Mouse (Mus musculus): ENCODE data around the gene Gm10273.
"Not testable (repeated sequence)": the region's sequence is repeated elsewhere in the genome, so short reads cannot be mapped to it uniquely, and the experiment has no call there.

The Gm10273 gene

DNA sequence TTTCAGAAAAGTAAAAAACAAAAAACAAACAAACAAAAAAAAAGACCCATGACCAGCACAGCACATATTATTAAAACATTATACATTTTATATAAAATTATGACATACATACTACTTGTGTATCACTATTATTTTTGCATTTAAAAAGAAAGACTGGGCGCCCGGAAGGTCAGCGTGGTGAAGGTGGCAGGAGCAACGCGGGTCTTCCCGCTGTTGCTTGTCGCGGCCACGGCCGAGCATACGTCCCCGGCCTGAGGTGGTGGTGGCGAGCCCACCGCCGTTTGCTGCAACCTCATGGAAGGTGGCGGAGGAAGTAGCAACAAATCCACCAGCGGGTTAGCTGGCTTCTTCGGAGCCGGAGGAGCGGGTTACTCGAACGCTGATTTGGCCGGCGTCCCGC lies at the start of gene Gm10273:
Gene Gm10273 (plus strand): TSS at position 172 of the 400 bp plus-strand sequence.
- DNase-seq (ENCODE audit: low spot score), result not testable (repeated sequence)

DNA sequence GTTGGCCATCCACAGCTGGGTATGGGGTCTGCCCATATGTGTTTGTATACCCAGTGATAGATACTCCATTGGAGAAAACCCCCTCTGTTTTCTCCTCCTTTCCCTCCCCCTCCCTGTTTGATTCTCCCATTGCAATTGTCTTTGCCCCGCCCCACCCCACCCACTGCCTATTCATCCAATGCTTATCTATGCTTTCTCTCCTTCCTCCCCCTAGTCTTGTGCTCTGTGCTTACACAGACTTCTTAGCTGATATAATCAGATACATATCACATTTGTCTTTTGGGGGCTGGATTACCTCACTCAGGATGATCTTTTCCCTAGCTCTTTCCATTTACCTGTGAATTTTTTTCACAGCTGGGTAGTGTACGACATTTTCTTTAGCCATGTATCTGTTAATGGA lies 48.9 kb upstream of the Gm10273 start:
- DNase-seq (ENCODE audit: low spot score), result no peak

DNA sequence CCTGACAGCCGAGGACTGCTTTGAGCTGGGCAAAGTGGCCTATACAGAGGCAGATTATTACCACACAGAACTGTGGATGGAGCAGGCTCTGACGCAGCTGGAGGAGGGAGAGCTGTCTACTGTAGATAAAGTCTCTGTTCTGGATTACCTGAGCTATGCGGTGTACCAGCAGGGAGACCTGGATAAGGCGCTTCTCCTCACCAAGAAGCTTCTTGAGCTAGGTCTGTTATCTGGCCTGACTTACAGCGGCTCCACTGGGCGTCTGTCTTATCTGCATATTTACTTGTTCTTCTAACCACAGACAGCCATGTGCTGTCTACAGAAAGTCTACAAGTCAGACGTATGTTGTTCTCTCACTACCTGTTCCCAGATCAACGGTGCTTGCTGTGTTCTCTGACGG lies 47.2 kb upstream of the Gm10273 start:
- no peak for DNase-seq (ENCODE audit: low spot score)

DNA sequence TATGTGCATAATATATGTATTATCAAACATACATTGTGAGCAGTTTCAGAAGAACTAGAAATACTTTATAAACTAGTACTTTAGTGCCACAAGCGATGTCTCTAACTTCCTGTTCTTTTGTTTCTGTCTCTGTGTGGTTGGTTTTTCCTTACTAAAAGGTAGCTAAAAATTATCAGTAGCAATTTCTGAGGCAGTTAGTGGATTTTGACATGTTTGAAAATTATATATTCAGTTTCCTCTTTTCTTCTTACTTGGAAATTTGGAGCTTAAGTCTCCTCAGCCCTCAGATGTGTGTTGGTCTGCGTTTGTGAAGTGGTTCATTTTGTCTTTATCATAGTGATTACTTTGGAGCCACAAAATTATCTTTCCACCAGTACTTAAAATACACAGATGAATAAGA lies 45.9 kb upstream of the Gm10273 start:
- no peak for DNase-seq (ENCODE audit: low spot score)

DNA sequence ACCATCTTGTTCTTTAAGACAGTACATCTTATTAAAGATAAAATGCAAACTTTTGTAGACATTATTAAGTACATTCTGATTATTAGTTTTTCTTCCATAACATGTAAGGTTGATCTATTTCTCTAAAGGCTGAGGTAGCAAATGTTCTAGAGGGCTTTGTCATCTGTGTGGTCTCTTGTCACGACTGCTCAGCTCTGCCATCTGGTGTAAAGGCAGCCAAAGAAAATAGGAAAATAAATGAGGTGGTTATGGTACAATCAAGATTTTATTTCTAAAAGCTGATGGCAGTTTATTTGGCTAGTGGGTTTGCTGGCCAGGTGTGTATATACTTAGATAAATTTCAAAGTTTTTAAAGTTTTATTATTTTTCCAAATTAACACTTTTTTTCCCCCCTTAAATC lies 42.4 kb upstream of the Gm10273 start:
- no peak for DNase-seq (ENCODE audit: low spot score)

DNA sequence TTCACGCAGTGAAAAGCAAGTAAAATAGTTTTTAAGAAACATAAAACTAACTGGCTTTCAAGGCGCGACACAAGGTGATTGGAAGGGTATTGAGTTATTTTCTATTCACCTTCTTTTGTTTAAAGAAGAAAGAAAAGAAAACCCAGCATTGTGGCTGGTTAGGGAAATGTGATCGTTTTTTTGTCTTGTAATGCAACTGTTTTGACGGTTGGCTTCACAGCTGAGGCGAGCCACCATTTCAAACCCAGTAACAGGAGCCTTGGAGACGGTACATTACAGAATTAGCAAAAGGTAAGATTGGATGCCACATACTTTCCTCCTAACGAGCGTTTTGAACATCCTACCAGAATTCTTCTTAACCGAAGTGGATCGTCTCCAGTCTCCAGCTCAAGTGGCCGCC lies 41.3 kb upstream of the Gm10273 start:
- no peak for DNase-seq (ENCODE audit: low spot score)

DNA sequence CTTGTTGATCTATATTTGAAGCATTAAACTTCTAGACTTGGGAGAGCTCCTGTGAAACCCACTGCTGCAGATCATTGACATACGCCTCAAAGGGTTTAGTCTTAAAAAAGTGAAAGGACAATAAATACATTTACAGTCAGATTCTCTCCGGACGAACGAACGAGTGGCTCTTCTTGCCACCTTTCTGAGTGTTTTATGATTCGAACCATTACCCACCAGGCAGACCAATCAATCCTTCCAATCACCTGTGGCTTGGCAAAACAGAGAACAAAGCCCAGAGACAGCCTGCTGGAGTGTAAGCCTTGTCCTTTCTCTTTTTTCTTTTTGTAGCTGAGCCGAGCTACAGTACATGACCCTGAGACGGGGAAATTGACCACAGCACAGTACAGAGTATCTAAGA lies 40.4 kb upstream of the Gm10273 start:
- no peak for DNase-seq (ENCODE audit: low spot score)

DNA sequence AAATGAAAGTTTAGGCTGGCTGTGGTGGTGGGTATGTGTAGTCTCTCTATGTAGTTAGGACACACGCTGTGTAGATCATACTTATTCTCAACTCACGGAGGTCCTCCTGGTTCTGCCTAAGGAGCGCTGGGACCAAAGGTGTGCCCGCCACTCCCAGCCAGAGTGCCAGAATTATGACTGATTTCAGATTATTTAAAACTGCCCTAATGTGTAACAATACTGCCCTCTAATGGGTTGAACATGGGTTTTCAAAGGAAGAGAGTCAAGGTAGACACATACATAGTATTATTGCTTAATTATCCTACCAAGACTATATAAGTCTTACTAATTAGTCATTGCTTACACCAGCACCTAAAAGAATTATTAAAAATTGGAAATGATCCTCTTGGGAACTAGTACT lies 36.7 kb upstream of the Gm10273 start:
- DNase-seq (ENCODE audit: low spot score), result no peak

DNA sequence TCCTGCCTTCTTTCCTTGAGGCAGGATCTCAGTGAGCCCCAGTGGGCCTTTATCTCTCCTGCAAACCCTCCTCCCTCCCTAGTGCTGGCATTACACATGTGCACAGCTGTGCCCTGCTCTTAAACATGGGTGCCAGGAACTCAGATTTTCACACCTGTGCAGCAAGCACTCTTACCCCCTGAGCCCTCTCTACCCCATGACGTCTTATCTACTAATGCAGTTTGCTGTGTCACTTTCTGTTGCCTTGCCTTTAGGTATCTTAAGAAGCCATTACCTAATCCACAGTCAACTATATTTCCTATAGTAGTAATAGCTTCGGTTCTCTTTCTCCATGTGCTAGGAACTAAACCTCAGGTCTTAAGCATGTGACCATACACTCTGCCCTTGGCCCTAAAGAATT lies 32.2 kb upstream of the Gm10273 start:
- no peak for DNase-seq (ENCODE audit: low spot score)

DNA sequence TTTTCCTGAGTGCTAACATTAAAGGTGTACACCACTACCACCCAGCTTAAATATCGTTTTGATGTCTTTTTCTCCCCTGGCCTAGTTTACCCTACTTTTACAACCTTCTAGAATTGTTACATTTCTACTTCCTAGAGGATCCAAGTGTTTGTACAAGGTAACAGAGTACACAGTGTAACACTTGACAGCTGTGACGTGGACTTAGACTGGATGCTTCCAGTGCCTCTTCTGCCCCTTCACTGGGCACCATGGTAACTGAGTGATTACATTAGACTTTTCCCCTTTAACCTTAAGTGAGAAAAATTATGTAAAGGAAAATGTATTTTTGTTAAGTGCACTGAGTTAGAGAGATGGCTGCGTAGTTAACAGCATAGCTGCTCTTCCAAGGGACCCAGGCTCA lies 30.9 kb upstream of the Gm10273 start:
- no peak for DNase-seq (ENCODE audit: low spot score)

DNA sequence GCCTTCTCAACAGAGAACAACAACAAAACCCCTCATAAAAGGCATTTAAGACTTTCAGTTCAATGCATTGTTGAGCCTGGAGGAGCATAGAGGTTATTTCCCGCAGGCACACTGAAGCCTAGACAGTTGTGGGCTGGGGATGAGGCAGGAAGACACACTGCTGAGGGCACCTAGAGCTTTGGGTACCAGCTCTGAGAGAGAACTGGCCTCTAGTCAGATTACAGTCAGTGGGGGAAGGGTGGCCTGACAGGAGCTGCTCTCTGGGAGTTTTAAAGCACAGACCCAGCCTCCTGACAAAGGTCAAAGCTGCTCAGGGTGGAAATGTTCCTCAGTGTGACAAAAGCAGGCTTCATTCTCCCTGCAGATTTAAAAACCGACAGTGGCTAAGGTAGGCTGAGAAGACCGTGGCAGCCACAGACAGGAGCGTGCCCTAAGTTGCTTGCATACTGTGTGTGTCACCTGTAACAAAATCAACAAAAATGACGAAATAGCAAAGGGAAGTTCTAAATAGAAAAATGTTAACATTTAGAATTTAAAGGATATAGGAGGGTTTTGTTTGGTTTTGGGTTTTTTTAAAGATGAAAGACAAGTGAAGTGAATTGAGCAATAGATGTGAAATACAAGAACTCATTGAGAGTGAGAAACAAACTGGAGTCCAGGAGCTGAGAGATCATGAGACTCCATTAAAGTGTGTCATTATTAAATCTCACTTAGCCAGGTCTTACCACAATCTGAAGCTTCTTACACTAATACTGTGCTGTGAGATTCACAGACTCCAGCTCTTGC lies 29.4 kb upstream of the Gm10273 start:
- DNase-seq (ENCODE audit: low spot score), result no peak

DNA sequence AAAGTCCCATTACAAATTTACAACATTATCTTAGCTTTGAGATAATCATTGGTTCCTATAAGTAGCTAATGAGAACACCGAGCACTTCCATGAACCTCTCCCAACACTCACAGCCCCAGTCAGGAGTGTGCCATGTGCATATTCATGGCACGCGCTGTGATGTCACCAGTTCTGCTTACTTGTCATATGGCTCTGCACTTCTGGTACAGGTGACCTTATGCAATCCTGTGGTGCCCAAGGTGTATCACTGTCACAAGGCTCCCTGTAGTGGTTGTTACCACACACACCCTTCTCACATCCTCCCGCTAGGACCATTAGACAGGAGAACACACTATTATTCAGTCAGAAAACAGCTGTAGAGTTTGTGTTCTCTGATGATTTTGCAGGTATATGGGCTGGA lies 28.7 kb upstream of the Gm10273 start:
- no peak for DNase-seq (ENCODE audit: low spot score)

DNA sequence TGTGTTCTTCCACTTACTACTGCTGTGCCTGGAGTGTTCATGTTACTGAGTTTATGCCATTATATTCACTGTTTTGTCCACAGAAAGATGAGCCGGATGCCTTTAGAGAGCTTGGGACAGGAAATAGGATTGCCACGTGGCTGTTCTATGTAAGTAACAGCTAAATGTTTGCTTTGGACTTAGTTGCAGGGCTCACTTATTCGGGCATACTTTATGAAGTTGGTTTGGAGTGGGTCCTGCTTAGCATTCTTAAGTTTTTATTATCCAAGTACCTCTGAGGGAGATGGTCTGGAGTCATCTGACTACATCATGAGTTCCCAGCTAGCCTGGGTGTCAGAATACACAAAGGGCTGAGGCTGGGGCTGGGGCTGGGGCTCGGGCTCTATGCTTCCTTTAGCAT lies 28.2 kb upstream of the Gm10273 start:
- no peak for DNase-seq (ENCODE audit: low spot score)

DNA sequence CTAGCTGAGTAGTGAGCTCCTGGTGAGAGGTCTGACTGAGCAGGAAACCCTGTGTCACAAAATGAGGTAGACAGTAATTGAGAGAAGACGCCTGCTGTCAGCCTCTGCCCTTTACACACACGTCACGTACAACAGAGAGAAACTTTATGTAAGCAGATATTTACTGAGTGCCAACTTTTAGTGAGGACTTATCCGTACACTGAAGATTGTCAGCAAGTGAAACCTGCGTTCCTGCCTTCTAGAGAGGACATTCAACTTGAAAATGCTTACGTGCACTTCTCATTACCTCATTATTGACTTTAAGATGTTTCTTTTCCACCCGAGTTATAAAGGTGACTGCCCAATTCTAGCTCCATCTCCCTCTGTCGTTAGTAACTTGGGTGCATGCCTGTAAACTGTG lies 26.7 kb upstream of the Gm10273 start:
- DNase-seq (ENCODE audit: low spot score), result no peak

DNA sequence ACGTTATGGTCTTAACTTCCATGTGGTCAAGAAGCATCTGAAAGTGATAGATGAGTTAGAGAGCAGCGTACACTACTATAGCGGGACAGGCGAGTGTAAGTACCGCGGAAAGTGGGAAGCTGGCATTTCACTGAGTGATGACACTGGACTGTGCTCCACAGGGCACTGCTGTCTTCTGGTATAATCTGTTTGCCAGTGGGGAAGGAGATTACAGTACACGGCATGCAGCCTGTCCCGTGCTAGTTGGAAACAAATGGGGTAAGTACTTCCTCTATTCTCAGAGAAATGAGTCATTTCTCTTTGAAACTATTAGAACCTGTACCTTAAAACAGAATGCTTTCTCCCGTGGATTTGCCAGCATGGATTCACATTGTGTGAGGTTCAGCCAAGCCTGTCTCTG lies 26.0 kb upstream of the Gm10273 start:
- no peak for DNase-seq (ENCODE audit: low spot score)

DNA sequence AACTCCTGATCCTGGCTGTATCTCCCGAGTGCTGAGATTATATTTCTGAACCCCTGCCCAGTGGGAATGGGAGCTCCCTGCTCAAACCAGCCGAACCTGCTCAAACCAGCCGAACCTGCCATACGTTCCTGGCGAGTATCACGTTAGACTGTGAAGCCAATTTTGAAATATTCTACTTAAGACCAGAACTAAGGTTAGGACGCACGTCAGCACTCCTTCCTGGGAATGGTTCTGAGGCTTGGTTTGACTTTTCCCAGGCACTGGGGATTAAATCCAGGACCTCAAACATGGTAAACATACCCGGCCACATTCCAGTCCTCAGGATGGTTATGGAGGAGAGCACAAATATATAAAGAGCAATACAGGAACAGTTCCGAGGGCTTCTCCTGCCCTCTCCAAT lies 17.5 kb upstream of the Gm10273 start:
- DNase-seq (ENCODE audit: low spot score), result no peak

DNA sequence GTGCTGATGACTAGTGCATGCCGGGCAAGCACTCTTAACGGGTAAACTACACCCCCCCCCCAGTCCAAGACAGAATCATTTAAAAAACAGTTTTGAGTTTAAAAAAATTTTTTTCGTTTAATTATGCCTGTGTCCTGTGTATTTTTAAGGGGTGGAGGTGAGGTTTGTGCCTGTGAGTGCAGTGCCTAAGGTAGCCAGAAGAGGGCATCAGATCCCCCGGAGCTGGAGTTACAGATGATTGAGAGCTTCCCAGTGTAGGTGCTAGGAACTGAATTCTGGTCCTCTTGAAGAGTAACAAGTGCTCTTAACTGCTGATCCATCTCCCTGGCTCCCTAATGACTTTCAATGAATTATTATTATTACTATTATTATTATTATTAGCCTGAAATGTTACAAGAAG lies 16.7 kb upstream of the Gm10273 start:
- no peak for DNase-seq (ENCODE audit: low spot score)

DNA sequence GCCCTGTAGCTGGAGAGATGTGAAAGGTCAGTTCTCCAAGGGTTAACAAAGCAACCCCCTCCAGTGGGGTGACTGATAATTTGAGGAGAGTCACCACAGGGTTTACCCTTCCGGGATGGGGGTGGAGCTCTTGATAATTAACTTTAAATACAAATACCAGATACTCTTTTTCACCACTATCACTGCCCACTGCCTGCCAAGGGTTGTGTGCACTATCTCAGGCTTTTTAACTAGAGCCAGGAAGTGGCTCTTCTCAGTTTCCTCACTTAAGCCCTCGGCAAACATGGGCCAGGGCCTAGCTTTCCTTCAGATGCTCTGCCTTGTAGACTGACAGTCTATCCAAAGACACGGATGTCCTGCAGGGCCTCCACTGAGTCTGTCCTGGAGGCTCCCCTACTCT lies 15.5 kb upstream of the Gm10273 start:
- peak; percentile 28 for DNase-seq (ENCODE audit: low spot score)

DNA sequence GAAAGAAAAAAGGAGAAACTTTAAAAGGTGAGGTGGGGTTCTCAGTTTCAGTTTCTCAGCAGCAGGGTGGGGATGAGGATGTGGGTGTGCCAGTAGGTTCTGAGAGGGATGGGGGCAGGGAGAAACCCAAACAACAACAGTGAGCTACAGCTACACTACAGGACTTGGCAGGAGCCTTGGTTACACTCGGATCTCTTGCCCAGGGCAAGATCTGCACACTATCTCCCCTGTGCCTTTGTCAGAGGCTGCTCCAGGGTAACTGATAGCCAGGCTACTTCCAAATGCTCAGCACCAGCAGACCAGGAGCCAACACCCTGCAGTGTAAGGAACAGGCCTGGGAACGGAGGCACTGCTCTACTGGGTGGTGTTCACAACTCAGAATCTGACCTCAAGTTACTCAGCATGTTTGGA lies 15.0 kb upstream of the Gm10273 start:
- DNase-seq (ENCODE audit: low spot score), result peak; percentile 38

DNA sequence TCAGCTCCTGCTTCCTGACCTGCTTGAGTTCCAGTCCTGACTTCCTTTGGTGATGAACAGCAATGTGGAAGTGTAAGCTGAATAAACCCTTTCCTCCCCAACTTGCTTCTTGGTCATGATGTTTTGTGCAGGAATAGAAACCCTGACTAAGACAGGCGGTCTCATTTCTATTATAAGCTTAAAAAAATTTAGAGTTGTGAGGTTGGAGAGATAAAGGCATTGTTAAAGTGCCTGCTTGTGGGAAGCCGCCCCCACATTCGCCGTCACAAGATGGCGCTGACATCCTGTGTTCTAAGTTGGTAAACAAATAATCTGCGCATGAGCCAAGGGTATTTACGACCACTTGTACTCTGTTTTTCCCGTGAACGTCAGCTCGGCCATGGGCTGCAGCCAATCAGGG lies 13.9 kb upstream of the Gm10273 start:
- DNase-seq (ENCODE audit: low spot score), result not testable (repeated sequence)

DNA sequence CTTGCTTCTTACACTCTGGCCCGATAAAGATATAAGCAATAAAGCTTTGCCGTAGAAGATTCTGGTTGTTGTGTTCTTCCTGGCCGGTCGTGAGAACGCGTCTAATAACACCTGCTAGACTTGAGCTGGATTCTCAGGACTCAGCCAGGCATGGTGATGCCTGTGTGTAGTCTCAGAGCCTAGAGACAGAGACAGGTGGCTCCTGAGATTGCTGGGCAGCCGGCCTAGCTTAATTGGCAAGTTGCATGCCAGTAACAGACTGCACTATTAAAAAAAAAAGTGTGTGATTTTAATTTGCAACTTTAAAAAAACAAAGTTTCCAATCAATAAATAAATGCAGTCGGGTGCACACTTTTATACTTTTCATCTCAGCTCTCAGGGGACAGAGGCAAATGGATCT lies 8.5 kb upstream of the Gm10273 start:
- no peak for DNase-seq (ENCODE audit: low spot score)

DNA sequence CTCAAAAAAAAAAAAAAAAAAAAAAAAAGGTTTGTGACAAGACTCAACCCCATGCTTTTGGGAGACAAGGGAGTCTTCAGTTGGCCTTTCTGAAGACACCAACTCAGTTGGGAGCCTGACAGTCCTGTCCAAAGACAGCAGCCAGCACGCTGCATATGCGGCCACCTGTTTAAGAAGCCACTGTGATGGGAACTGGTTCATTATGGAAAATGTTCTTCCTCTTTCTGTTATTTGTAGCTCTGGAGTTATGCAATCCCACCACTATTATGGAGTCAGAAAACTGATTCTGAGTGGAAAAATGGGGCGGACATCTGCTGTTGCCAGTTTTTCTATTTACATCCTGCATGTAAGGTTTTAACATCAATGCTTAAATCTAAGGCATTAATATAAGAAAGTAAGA lies 5.8 kb upstream of the Gm10273 start:
- no peak for DNase-seq (ENCODE audit: low spot score)

DNA sequence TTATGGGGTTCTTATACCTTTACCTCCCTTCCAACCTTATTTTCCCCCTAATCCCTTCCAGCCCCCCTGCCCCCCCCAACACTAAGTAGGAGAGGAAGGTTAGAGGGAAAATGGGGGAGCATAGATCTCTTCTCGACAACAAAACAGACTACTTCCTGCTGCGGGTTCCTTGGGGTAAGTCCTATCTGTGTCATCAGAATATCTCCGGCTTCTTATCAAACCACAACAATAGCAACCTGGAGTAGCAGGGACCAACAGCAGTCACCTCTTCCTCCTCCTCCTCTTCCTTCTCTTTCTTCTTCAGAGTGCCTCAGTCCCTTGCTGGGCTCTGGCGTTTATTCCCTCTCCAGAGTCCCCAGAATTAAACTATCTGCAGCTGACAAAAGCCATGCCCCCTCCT lies 3.5 kb upstream of the Gm10273 start:
- peak; percentile 19 for DNase-seq (ENCODE audit: low spot score)
